Mouse (Mus musculus) spleen, embryonic (tissue): ENCODE measurements around the gene Gpc6.

Source experiments
- CTCF ChIA-PET: fragments of 350-600 bp; sonication (Branson Sonifier 250); formaldehyde crosslinking; loops from one replicate; lab custom pipeline; 2022; lab: Charles Lee

The Gpc6 gene

GRCm38 (mm10) chr14:117625100-117625710, 700.1 kb downstream of the Gpc6 start:
- CTCF ChIA-PET, result interaction anchor here (0.5 kb wide), 1 partner anchor 1057 kb away, joined by 3 read pairs; no protein-coding TSS in a partner anchor

GRCm38 (mm10) chr14:117634238-117634940, 709.3 kb downstream of the Gpc6 start:
- CTCF ChIA-PET, result no interaction called here

GRCm38 (mm10) chr14:117641853-117642252, 716.7 kb downstream of the Gpc6 start:
- CTCF ChIA-PET, result interaction anchor here (0.6 kb wide), 1 partner anchor 1412 kb away, joined by 3 read pairs; no protein-coding TSS in a partner anchor

GRCm38 (mm10) chr14:117643069-117643468, 718.0 kb downstream of the Gpc6 start:
- CTCF ChIA-PET, result no interaction called here

GRCm38 (mm10) chr14:117648199-117648960, 723.3 kb downstream of the Gpc6 start:
- CTCF ChIA-PET, result no interaction called here

GRCm38 (mm10) chr14:117650141-117650540, 725.0 kb downstream of the Gpc6 start:
- CTCF ChIA-PET, result no interaction called here

- CTCF ChIA-PET, result no interaction called here
Observed at GRCm38 (mm10) chr14:117651271-117651670, 726.2 kb downstream of the Gpc6 start.

- CTCF ChIA-PET, result no interaction called here
Observed at GRCm38 (mm10) chr14:117651938-117652337, 726.8 kb downstream of the Gpc6 start.

GRCm38 (mm10) chr14:117655382-117655781, 730.3 kb downstream of the Gpc6 start:
- CTCF ChIA-PET, result no interaction called here

- CTCF ChIA-PET, result no interaction called here
Observed at GRCm38 (mm10) chr14:117659198-117659761, 734.2 kb downstream of the Gpc6 start.

GRCm38 (mm10) chr14:117662261-117662660, 737.1 kb downstream of the Gpc6 start:
- CTCF ChIA-PET, result no interaction called here

- CTCF ChIA-PET, result no interaction called here
Observed at GRCm38 (mm10) chr14:117664796-117665195, 739.7 kb downstream of the Gpc6 start.

- CTCF ChIA-PET, result no interaction called here
Observed at GRCm38 (mm10) chr14:117666126-117666525, 741.0 kb downstream of the Gpc6 start.

- CTCF ChIA-PET, result no interaction called here
Observed at GRCm38 (mm10) chr14:117673541-117673940, 748.4 kb downstream of the Gpc6 start.

- CTCF ChIA-PET, result no interaction called here
Observed at GRCm38 (mm10) chr14:117674482-117674881, 749.4 kb downstream of the Gpc6 start.

GRCm38 (mm10) chr14:117679926-117680325, 754.8 kb downstream of the Gpc6 start:
- CTCF ChIA-PET, result no interaction called here

GRCm38 (mm10) chr14:117681321-117681921, 756.3 kb downstream of the Gpc6 start:
- CTCF ChIA-PET, result no interaction called here

GRCm38 (mm10) chr14:117683149-117683548, 758.0 kb downstream of the Gpc6 start:
- CTCF ChIA-PET, result no interaction called here

GRCm38 (mm10) chr14:117689848-117690247, 764.7 kb downstream of the Gpc6 start:
- CTCF ChIA-PET, result no interaction called here

- CTCF ChIA-PET, result no interaction called here
Observed at GRCm38 (mm10) chr14:117695565-117695964, 770.5 kb downstream of the Gpc6 start.

- CTCF ChIA-PET, result no interaction called here
Observed at GRCm38 (mm10) chr14:117700670-117701280, 775.7 kb downstream of the Gpc6 start.
